Mouse (Mus musculus) CH12.LX (cell line): ENCODE measurements around the gene Fam110a.

Experiments used
- CHD2 ChIP-seq: IDR thresholded peaks from 2 replicates; pipeline ENCODE4 v1.6.1; 2011; ENCODE audit warnings: low read length, improper control_type of control experiment
- CTCF ChIP-seq, 2 experiments: IDR thresholded peaks in 1 of 2; conservative IDR thresholded peaks in 1 of 2; 2 replicates each; pipeline ENCODE4 v1.5.1; 2011 to 2012; ENCODE audit warnings: low read depth in 2 of 2, low read length in 2 of 2, improper control_type of control experiment in 1 of 2, inconsistent platforms in 1 of 2, mild to moderate bottlenecking in 1 of 2, moderate library complexity in 1 of 2
- E2F4 ChIP-seq: IDR thresholded peaks from 2 replicates; pipeline ENCODE4 v1.6.1; 2011; ENCODE audit warnings: low read depth, low read length, improper control_type of control experiment; ENCODE audit not compliant: insufficient replicate concordance
- JUND ChIP-seq: conservative IDR thresholded peaks from 2 replicates; pipeline ENCODE4 v1.6.1; 2011; ENCODE audit warnings: low read depth, low read length, improper control_type of control experiment
- MAFK ChIP-seq: IDR thresholded peaks from 2 replicates; pipeline ENCODE4 v1.6.1; 2011; ENCODE audit warnings: low read length, improper control_type of control experiment; ENCODE audit not compliant: insufficient replicate concordance
- PAX5 ChIP-seq: IDR thresholded peaks from 2 replicates; pipeline ENCODE4 v1.6.1; 2012; ENCODE audit warnings: low read length, inconsistent platforms, mixed read lengths
- TBP ChIP-seq: conservative IDR thresholded peaks from 2 replicates; pipeline ENCODE4 v1.6.1; 2011; ENCODE audit warnings: low read depth, low read length, improper control_type of control experiment
- TCF12 ChIP-seq: IDR thresholded peaks from 2 replicates; pipeline ENCODE4 v1.6.1; 2014; ENCODE audit warnings: low read depth, mild to moderate bottlenecking, inconsistent platforms, low read length, improper control_type of control experiment
- USF1 ChIP-seq: IDR thresholded peaks from 2 replicates; pipeline ENCODE4 v1.6.1; 2014; ENCODE audit warnings: low read depth, mild to moderate bottlenecking, inconsistent platforms, low read length, improper control_type of control experiment

DNA sequence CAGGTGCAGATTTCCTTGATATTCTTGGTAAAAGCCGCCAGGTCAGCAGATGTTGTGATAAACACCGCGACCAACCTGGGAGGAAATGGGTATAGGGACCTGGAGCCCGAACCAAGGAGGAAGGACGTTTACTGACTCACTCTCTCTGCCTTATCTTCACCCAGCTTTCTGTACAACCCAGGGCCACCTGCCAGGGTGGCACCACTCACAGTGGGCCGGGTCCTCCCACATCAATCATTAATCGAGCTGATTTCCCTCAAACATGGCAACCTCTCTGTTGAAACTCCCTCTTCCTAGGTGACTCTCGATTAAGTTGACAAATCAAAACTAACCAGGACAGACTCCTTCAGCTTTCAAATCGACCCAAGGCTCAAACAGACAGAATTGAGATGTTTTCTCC, 30.2 kb upstream of the Fam110a start:
- no peak for TF ChIP-seq CTCF (conservative IDR thresholded peaks at IDR 0.05 in 1 of 2, IDR thresholded peaks at IDR 0.05 in 1 of 2; ENCODE audit: low read depth in 2 of 2, low read length in 2 of 2)
- no peak for TF ChIP-seq JUND
- TF ChIP-seq TBP = no peak
- no peak for TF ChIP-seq USF1
- TF ChIP-seq E2F4 = no peak
- TF ChIP-seq MAFK = no peak
- no peak for TF ChIP-seq CHD2
- TF ChIP-seq PAX5 = no peak
- TF ChIP-seq TCF12 = no peak
